Mouse (Mus musculus) CH12.LX (cell line): ENCODE results near the gene Txndc15.

Experiments used
- CTCF ChIP-seq, 2 experiments: IDR thresholded peaks in 1 of 2; conservative IDR thresholded peaks in 1 of 2; 2 replicates each; pipeline ENCODE4 v1.5.1; 2011 to 2012; ENCODE audit warnings: low read depth in 2 of 2, low read length in 2 of 2, improper control_type of control experiment in 1 of 2, inconsistent platforms in 1 of 2, mild to moderate bottlenecking in 1 of 2, moderate library complexity in 1 of 2
- ETS1 ChIP-seq: conservative IDR thresholded peaks from 2 replicates; pipeline ENCODE4 v1.6.1; 2012; ENCODE audit warnings: low read depth, mild to moderate bottlenecking, inconsistent platforms, low read length, improper control_type of control experiment, moderate library complexity
- MAFK ChIP-seq: IDR thresholded peaks from 2 replicates; pipeline ENCODE4 v1.6.1; 2011; ENCODE audit warnings: low read length, improper control_type of control experiment; ENCODE audit not compliant: insufficient replicate concordance
- MEF2A ChIP-seq: IDR thresholded peaks from 2 replicates; pipeline ENCODE4 v1.6.1; 2014; ENCODE audit warnings: low read depth, mild to moderate bottlenecking, inconsistent platforms, low read length, improper control_type of control experiment, borderline replicate concordance
- MYC ChIP-seq: IDR thresholded peaks from 2 replicates; pipeline ENCODE4 v1.6.1; 2011; ENCODE audit warnings: low read depth, mild to moderate bottlenecking, improper control_type of control experiment, low read length
- NELFE ChIP-seq: IDR thresholded peaks from 2 replicates; pipeline ENCODE4 v1.6.1; 2011; ENCODE audit warnings: low read depth, low read length, improper control_type of control experiment
- POLR2A ChIP-seq: IDR thresholded peaks from 2 replicates; pipeline ENCODE4 v1.6.1; 2011; ENCODE audit warnings: low read depth, mild to moderate bottlenecking, improper control_type of control experiment, low read length
- ZC3H11A ChIP-seq: IDR thresholded peaks from 2 replicates; pipeline ENCODE4 v1.6.1; 2012; ENCODE audit warnings: low read depth, mild to moderate bottlenecking, inconsistent platforms, low read length, improper control_type of control experiment

DNA sequence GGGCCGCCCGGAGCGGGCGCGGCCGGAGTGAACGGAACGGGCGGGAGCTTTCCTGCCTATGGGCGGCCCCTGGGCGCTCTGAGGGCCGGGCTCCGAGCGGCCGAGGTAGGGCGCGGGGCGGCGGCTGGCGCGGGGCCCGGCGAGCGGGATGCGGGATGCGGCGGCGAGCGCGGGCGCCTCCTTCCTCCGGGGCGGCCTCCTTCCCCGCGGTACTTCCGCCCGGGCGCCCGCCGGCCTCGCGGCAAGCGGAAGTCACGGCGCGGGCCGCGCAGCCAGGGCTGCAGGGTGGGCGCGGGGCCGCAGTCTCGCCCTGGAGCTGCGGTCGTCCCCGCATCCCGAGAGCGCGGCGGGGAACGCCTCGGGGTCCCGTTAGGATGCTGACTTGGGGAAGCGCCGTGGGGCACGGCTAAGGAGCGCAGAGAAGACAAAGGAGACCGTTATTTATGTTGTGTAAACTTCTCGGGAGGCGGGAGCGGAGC, 21.2 kb upstream of the Txndc15 start:
- no peak for TF ChIP-seq MYC
- no peak for TF ChIP-seq MAFK
- TF ChIP-seq CTCF (conservative IDR thresholded peaks at IDR 0.05 in 1 of 2, IDR thresholded peaks at IDR 0.05 in 1 of 2; ENCODE audit: low read depth in 2 of 2, low read length in 2 of 2) = no peak
- TF ChIP-seq POLR2A = no peak
- no peak for TF ChIP-seq ZC3H11A
- no peak for TF ChIP-seq NELFE
- no peak for TF ChIP-seq MEF2A
- TF ChIP-seq ETS1 = no peak
